Mouse (Mus musculus): ENCODE results near the gene Ifitm5. TPM values are rescaled to one million over a fixed set of nuclear protein-coding genes. Genes with fewer than 3 reads are reported as not detected.
"Not testable (repeated sequence)": the region's sequence is repeated elsewhere in the genome, so short reads cannot be mapped to it uniquely, and the experiment has no call there.

Gene Ifitm5
- polyA plus RNA-seq (2016; fragmentation: Nextera tagmentation; extraction: Ambion mirVana) = 2.9 and 3.8 TPM in 2 replicates

- H3K4me3 ChIP-seq = no peak within 1 kb of the TSS
- DNase-seq (ENCODE audit: low spot score) = no peak
- no peaks in the 10 kb centered on the region for H3K27me3 ChIP-seq (replicated peaks; ENCODE audit: low read depth, poor library complexity, severe bottlenecking)
- H3K36me3 ChIP-seq (replicated peaks) = peaks cover 71% of the 10 kb centered on the region
- no peaks in the 10 kb centered on the region for H3K9me3 ChIP-seq
- peak within 1 kb of the TSS; percentile 51 for H3K27ac ChIP-seq (replicated peaks)
- H3K4me1 ChIP-seq = peaks cover 52% of the 10 kb centered on the region
- WGBS = 90% methylated on average over 16 of the region's 16 CpGs
Observed at GRCm38 (mm10) chr7:140949824-140950530, at the start of gene Ifitm5. Ifitm5 (minus strand) TSS chr7:140950291.

- no peak overlapping the region for H3K4me3 ChIP-seq
- no peaks in the 10 kb centered on the region for H3K9me3 ChIP-seq
- no peaks in the 10 kb centered on the region for H3K27me3 ChIP-seq (replicated peaks; ENCODE audit: low read depth, poor library complexity, severe bottlenecking)
- no peak overlapping the region for H3K27ac ChIP-seq (replicated peaks)
- WGBS = 91% methylated on average over 11 of the region's 11 CpGs
- H3K4me1 ChIP-seq = no peaks in the 10 kb centered on the region
- no peaks in the 10 kb centered on the region for H3K36me3 ChIP-seq (replicated peaks)
- no peak for DNase-seq (ENCODE audit: low spot score)
Observed at GRCm38 (mm10) chr7:140998853-140999700, 49.0 kb upstream of the Ifitm5 start.

DNA sequence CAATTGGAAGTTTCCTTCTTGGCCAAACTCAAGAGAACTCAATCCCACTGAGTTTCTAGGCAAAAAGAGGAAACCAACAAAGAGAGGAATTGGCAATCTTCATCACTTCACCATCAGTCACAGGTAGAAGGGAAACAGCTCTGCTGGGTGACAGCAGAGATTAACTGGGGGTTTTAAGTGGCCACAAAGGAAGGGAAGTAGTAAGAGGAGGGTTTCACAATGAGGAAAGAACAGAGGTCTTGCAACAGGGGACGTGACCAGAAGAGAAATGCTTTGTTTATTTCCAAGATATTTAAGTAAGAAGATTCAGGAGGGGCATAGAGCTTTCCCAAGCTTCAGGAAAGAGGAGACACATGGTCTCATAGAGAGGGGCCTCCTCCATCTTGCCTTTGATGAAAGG is 47.7 kb upstream of the Ifitm5 start:
- no peaks in the 10 kb centered on the region for H3K9me3 ChIP-seq
- DNase-seq (ENCODE audit: low spot score) = no peak
- no peaks in the 10 kb centered on the region for H3K4me1 ChIP-seq
- H3K36me3 ChIP-seq (replicated peaks) = no peaks in the 10 kb centered on the region
- 70% methylated on average over 1 of the region's 1 CpGs for whole genome bisulfite sequencing
- no peak overlapping the region for H3K4me3 ChIP-seq
- H3K27me3 ChIP-seq (replicated peaks; ENCODE audit: low read depth, poor library complexity, severe bottlenecking) = no peaks in the 10 kb centered on the region
- no peak overlapping the region for H3K27ac ChIP-seq (replicated peaks)

DNA sequence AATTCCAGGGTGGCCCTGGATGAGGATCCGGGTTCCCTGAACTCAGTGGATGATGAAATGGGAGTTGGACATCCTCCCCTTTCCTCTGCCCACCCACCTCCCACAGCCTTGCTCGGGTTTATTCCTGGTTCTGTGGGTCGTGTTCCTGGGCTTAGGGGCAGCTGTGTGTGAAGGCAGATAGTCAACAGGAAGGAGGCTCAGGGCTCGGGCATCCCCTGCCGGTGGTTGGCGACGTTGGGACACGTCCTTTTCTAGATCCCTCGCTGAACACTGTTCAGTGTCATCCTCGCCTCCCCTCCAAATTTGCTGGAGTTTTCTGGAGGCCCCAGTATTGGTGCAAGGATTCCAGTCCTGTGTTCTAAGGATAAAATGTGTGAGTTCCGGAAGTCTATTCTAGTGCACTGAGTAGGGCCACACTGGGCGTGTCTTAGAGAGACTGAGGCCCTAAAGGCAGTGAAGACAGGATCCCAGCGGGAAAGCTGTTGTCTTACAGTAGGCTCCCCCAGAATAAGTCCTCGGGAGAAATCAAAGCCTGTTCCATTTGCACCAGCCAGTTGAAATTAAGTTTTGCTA is 41.1 kb upstream of the Ifitm5 start:
- no peaks in the 10 kb centered on the region for H3K9me3 ChIP-seq
- no peak overlapping the region for H3K4me3 ChIP-seq
- peaks cover 16% of the 10 kb centered on the region for H3K4me1 ChIP-seq
- no peak overlapping the region for H3K27ac ChIP-seq (replicated peaks)
- H3K36me3 ChIP-seq (replicated peaks) = no peaks in the 10 kb centered on the region
- 87% methylated on average over 14 of the region's 14 CpGs for WGBS
- DNase-seq (ENCODE audit: low spot score) = no peak
- H3K27me3 ChIP-seq (replicated peaks; ENCODE audit: low read depth, poor library complexity, severe bottlenecking) = no peaks in the 10 kb centered on the region

- peaks cover 16% of the 10 kb centered on the region for H3K4me1 ChIP-seq
- no peak for DNase-seq (ENCODE audit: low spot score)
- no peaks in the 10 kb centered on the region for H3K36me3 ChIP-seq (replicated peaks)
- no peaks in the 10 kb centered on the region for H3K9me3 ChIP-seq
- H3K27ac ChIP-seq (replicated peaks) = no peak overlapping the region
- H3K27me3 ChIP-seq (replicated peaks; ENCODE audit: low read depth, poor library complexity, severe bottlenecking) = no peaks in the 10 kb centered on the region
- WGBS = 70% methylated on average over 5 of the region's 5 CpGs
- H3K4me3 ChIP-seq = no peak overlapping the region
Observed at GRCm38 (mm10) chr7:140990622-140991021, 40.5 kb upstream of the Ifitm5 start.

- H3K9me3 ChIP-seq = no peaks in the 10 kb centered on the region
- no peak for DNase-seq (ENCODE audit: low spot score)
- peak overlapping the region; percentile 15; the same call in 1 of the 2 replicates for H3K27ac ChIP-seq (replicated peaks)
- no peaks in the 10 kb centered on the region for H3K27me3 ChIP-seq (replicated peaks; ENCODE audit: low read depth, poor library complexity, severe bottlenecking)
- 57% methylated on average over 6 of the region's 6 CpGs for WGBS
- H3K36me3 ChIP-seq (replicated peaks) = no peaks in the 10 kb centered on the region
- H3K4me3 ChIP-seq = no peak overlapping the region
- H3K4me1 ChIP-seq = peaks cover 16% of the 10 kb centered on the region
Observed at GRCm38 (mm10) chr7:140990185-140990584, 40.1 kb upstream of the Ifitm5 start.

DNA sequence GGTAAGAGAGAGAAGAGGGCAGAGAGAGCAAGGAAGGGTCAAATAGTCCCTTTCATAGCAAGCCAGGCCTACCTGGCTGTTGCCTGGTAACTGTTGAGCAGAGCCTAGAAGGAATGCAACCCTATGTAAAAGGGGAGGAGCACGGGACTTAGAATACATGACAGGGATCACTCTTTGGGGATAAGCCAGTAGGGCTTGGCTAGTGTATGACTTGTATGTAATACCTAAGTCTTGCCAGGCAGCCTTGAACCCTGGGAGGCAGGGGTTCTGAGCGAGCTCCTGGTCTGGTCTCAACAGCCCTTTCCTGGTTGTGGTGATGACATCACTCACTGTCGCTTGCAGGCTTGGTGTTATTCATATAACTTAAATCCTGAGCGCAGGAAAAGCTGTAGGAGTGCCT is 38.9 kb upstream of the Ifitm5 start:
- Histone ChIP-seq H3K27ac (replicated peaks) (no peak overlapping the region), H3K27me3 (replicated peaks; ENCODE audit: low read depth, poor library complexity, severe bottlenecking) (no peaks in the 10 kb centered on the region), H3K36me3 (replicated peaks) (no peaks in the 10 kb centered on the region), H3K4me3 (no peak overlapping the region), H3K9me3 (no peaks in the 10 kb centered on the region), H3K4me1 (peaks cover 16% of the 10 kb centered on the region)
- no peak for DNase-seq (ENCODE audit: low spot score)
- 80% methylated on average over 4 of the region's 4 CpGs for WGBS

DNA sequence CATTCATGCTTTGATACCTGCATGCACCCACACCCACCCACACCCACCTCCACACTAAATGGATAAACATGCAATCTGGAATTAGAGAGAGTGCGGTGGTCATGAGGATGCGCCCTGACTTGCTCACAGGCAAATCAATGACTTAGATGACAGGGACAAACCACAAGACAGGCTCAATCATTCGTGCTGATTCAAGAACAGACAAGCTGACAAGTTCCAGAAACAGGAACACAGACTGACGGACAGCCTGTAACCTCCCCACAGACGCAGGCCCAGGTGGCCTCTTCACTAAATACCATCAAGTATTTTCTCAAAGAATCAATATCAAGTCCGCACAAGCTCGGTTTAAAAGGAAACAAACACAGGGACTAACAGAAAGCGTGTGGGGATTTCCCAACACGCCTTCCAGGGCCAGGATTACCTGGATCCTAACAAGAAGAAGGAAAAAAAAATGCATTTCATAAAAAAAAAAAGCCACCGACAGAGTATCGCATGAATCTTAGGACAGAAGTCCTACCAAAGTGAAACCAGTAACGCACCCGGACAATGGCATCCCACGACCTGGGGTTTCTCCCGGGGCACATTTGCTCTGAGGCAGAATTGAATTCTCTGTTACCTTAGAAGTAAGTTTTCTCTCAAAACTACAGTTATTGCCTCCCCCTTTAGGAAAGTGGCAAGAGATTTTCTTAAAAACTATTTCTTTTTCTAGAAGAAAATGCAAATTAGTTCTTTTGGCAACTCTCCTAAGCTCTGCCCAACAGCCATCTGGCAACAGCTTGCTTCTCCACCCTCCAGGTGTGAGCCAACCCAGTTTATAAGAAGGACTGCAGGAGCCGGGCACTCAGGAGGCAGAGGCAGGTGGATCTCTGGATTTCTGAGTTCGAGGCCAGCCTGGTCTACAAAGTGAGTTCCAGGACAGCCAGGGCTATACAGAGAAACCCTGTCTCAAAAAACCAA is 37.4 kb upstream of the Ifitm5 start:
- Histone ChIP-seq H3K27ac (replicated peaks) (no peak overlapping the region), H3K27me3 (replicated peaks; ENCODE audit: low read depth, poor library complexity, severe bottlenecking) (no peaks in the 10 kb centered on the region), H3K9me3 (no peaks in the 10 kb centered on the region), H3K4me3 (no peak overlapping the region), H3K4me1 (peaks cover 16% of the 10 kb centered on the region), H3K36me3 (replicated peaks) (no peaks in the 10 kb centered on the region)
- 87% methylated on average over 17 of the region's 17 CpGs for WGBS
- DNase-seq (ENCODE audit: low spot score) = no peak

GRCm38 (mm10) chr7:140982971-140983370 is 32.9 kb upstream of the Ifitm5 start:
- no peak for DNase-seq (ENCODE audit: low spot score)
- 91% methylated on average over 7 of the region's 7 CpGs for WGBS

DNA sequence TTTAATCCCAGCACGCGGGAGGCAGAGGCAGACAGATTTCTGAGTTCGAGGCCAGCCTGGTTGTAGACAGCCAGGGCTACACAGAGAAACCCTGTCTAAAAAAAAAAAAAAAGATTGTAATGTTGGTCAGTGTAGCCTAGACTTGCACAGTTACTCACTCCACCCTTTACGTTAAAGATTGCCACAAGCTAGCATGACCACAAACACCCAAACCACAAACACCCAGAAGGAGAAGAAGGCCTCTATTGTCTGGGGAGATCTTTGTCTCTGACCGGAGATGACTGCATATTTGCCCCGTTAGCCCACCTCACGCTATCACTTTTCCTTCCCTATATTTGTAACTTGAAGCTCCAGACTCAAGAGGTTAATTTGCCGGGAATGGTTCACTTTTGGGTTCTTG is 31.6 kb upstream of the Ifitm5 start:
- 91% methylated on average over 8 of the region's 8 CpGs for WGBS
- H3K4me1 ChIP-seq = no peaks in the 10 kb centered on the region

More at GRCm38 (mm10) chr7:140982971-140983370, 32.9 kb upstream of the Ifitm5 start:
- H3K4me3 ChIP-seq = no peak overlapping the region
- H3K36me3 ChIP-seq (replicated peaks) = no peaks in the 10 kb centered on the region
- no peaks in the 10 kb centered on the region for H3K4me1 ChIP-seq
- no peaks in the 10 kb centered on the region for H3K27me3 ChIP-seq (replicated peaks; ENCODE audit: low read depth, poor library complexity, severe bottlenecking)
- no peak overlapping the region for H3K27ac ChIP-seq (replicated peaks)
- no peaks in the 10 kb centered on the region for H3K9me3 ChIP-seq

DNA sequence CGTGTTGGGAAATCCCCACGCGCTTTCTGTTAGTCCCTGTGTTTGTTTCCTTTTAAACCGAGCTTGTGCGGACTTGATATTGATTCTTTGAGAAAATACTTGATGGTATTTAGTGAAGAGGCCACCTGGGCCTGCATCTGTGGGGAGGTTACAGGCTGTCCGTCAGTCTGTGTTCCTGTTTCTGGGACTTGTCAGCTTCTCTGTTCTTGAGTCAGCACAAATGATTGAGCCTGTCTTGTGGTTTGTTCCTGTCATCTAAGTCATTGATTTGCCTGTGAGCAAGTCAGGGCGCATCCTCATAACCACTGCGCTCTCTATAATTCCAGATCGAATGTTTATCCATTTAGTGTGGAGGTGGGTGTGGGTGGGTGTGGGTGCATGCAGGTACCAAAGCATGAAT is 26.6 kb upstream of the Ifitm5 start:
- H3K9me3 ChIP-seq; H3K27ac ChIP-seq (replicated peaks); DNase-seq (ENCODE audit: low spot score); H3K4me3 ChIP-seq; H3K36me3 ChIP-seq (replicated peaks): not testable (repeated sequence)
- peaks cover 23% of the 10 kb centered on the region for H3K4me1 ChIP-seq
- WGBS = 89% methylated on average over 9 of the region's 9 CpGs
- peaks cover 12% of the 10 kb centered on the region; the same call in 1 of the 2 replicates for H3K27me3 ChIP-seq (replicated peaks; ENCODE audit: low read depth, poor library complexity, severe bottlenecking)

More for the DNA sequence above, 31.6 kb upstream of the Ifitm5 start:
- Histone ChIP-seq H3K36me3 (replicated peaks) (no peaks in the 10 kb centered on the region), H3K27me3 (replicated peaks; ENCODE audit: low read depth, poor library complexity, severe bottlenecking) (no peaks in the 10 kb centered on the region), H3K4me3 (no peak overlapping the region), H3K9me3 (no peaks in the 10 kb centered on the region), H3K27ac (replicated peaks) (no peak overlapping the region)
- no peak for DNase-seq (ENCODE audit: low spot score)

- DNase-seq (ENCODE audit: low spot score) = no peak
- Histone ChIP-seq H3K36me3 (replicated peaks) (no peaks in the 10 kb centered on the region), H3K9me3 (no peaks in the 10 kb centered on the region), H3K27me3 (replicated peaks; ENCODE audit: low read depth, poor library complexity, severe bottlenecking) (peaks cover 19% of the 10 kb centered on the region), H3K27ac (replicated peaks) (no peak overlapping the region), H3K4me3 (no peak overlapping the region), H3K4me1 (peaks cover 36% of the 10 kb centered on the region)
- 24% methylated on average over 3 of the region's 3 CpGs for WGBS
Observed at GRCm38 (mm10) chr7:140975465-140975864, 25.4 kb upstream of the Ifitm5 start.
